Mouse (Mus musculus) midbrain, embryonic 11.5 days (tissue): ENCODE measurements around the gene Hmgb1. TPM values are rescaled to one million over a fixed set of nuclear protein-coding genes. Genes with fewer than 3 reads are reported as not detected.

ENCODE experiments used
- ATAC-seq: fragments of 200-750 bp; cut with Nextera tagmentation; 2 replicates; pipeline ENCODE4 v1.8.0; 2017; ENCODE audit warnings: moderate TSS enrichment, moderate library complexity; ENCODE audit not compliant: low FRiP score
- DNase-seq: peaks from one replicate; pipeline ENCODE4 v3.0.0; 2015; ENCODE audit warnings: low spot score; ENCODE audit errors: missing footprints
- H3K27ac ChIP-seq: fragments of 300-500 bp; sonication (generic); 2 replicates; pipeline ENCODE4 v1.5.1; 2014; ENCODE audit warnings: low read depth, low read length
- H3K27me3 ChIP-seq: fragments of 300-500 bp; sonication (generic); 2 replicates; pipeline ENCODE4 v1.6.1; 2014; ENCODE audit warnings: mild to moderate bottlenecking, low read length, moderate library complexity, mixed read lengths; ENCODE audit not compliant: control insufficient read depth, insufficient read depth
- H3K36me3 ChIP-seq: fragments of 300-500 bp; sonication (generic); 2 replicates; pipeline ENCODE4 v1.6.1; 2014; ENCODE audit warnings: mild to moderate bottlenecking, low read length, moderate library complexity, mixed read lengths; ENCODE audit not compliant: control insufficient read depth, insufficient read depth
- H3K4me1 ChIP-seq: fragments of 300-500 bp; sonication (generic); 2 replicates; pipeline ENCODE4 v1.6.1; 2014; ENCODE audit warnings: low read length; ENCODE audit not compliant: control insufficient read depth, insufficient read depth
- H3K4me2 ChIP-seq: fragments of 300-500 bp; sonication (generic); 2 replicates; pipeline ENCODE4 v1.6.1; 2014; ENCODE audit warnings: mild to moderate bottlenecking, moderate library complexity
- H3K4me3 ChIP-seq: fragments of 300-500 bp; sonication (generic); 2 replicates; pipeline ENCODE4 v1.5.1; 2014; ENCODE audit warnings: low read depth, low read length
- H3K9ac ChIP-seq: fragments of 300-500 bp; sonication (generic); 2 replicates; pipeline ENCODE4 v1.6.1; 2014; ENCODE audit warnings: low read length
- H3K9me3 ChIP-seq: fragments of 300-500 bp; sonication (generic); 2 replicates; pipeline ENCODE4 v1.6.1; 2016; ENCODE audit warnings: low read length; ENCODE audit not compliant: control insufficient read depth
- WGBS: fragments of 180-500 bp; shearing (Covaris S2); extraction: QIAGEN DNeasy Blood & Tissue Kit; methylation state at CpG from one replicate; pipeline ENCODE4 v1.1.7; 2014; 5-methylcytosine and 5-hydroxymethylcytosine counted together
- polyA plus RNA-seq: library from polyadenylated mRNA; unstranded; fragments of >200 nt; fragmentation: Nextera tagmentation; extraction: Ambion mirVana; gene quantifications from 2 replicates; pipeline ENCODE4 v1.2.1, GENCODE M21; 2014

Gene Hmgb1
- 1,896 and 1,979 TPM in 2 replicates for polyA plus RNA-seq

- Histone ChIP-seq H3K9me3 (no peaks in the 10 kb centered on the region), H3K27ac (peak within 1 kb of the TSS; percentile 95), H3K9ac (peak within 1 kb of the TSS; percentile 88), H3K27me3 (no peaks in the 10 kb centered on the region), H3K4me2 (peak within 1 kb of the TSS; percentile 70), H3K36me3 (peaks cover 4% of the 10 kb centered on the region), H3K4me3 (peak within 1 kb of the TSS; percentile 68), H3K4me1 (peaks cover 9% of the 10 kb centered on the region; the same call in 1 of the 2 replicates)
- ATAC-seq (peak; percentile 97), DNase-seq (peak; percentile 100)
- under 1% methylated on average over 54 of the region's 59 CpGs for WGBS
Observed at GRCm38 (mm10) chr5:149184104-149184843, at the start of gene Hmgb1, which contains the start of gene Uspl1. Hmgb1 (minus strand) TSS chr5:149184489. Uspl1 (plus strand) TSS chr5:149184350.

DNA sequence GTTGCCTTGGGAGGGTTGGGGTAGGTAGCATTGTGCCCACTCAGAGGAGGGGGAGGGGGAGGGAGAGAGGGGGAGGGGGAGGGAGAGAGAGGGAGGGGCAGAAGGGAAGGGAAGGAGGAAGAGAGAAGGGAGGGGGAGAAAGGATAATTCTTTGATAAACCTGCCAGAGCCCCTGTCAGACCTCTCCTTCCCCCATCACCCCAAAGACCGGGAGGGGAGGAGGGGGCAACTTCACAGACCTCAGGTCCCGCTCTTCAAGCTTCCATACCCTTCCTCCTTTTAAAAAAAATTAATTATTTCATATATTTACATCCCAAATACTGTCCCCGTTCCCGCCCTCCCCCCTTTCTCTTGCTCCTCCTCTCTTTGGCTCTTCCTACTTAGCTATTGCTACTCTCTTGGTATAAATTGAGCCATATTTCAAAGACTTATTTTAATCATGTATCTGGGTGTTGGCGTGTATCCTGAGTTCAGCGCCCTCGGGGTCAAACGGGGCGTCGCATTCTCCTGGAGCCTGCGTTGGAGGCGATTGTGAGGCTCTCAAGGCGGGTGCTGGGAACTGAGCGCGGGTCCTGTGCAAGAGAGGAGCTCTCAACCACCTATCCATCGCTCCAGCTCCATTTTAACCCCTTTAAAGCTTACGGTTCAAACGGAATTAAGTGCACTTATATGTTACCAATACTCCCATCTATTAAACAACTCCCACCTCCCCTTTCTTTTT lies 45.5 kb upstream of the Hmgb1 start:
- Histone ChIP-seq H3K9me3 (no peaks in the 10 kb centered on the region), H3K4me2 (peak overlapping the region; percentile 42), H3K27ac (peak overlapping the region; percentile 74), H3K4me1 (peaks cover 4% of the 10 kb centered on the region; the same call in 1 of the 2 replicates), H3K27me3 (no peaks in the 10 kb centered on the region), H3K9ac (peak overlapping the region; percentile 68), H3K4me3 (peak overlapping the region; percentile 43), H3K36me3 (no peaks in the 10 kb centered on the region)
- DNase-seq (no peak), ATAC-seq (no peak; the same call in 1 of the 2 replicates)
- 80% methylated on average over 18 of the region's 18 CpGs for WGBS

DNA sequence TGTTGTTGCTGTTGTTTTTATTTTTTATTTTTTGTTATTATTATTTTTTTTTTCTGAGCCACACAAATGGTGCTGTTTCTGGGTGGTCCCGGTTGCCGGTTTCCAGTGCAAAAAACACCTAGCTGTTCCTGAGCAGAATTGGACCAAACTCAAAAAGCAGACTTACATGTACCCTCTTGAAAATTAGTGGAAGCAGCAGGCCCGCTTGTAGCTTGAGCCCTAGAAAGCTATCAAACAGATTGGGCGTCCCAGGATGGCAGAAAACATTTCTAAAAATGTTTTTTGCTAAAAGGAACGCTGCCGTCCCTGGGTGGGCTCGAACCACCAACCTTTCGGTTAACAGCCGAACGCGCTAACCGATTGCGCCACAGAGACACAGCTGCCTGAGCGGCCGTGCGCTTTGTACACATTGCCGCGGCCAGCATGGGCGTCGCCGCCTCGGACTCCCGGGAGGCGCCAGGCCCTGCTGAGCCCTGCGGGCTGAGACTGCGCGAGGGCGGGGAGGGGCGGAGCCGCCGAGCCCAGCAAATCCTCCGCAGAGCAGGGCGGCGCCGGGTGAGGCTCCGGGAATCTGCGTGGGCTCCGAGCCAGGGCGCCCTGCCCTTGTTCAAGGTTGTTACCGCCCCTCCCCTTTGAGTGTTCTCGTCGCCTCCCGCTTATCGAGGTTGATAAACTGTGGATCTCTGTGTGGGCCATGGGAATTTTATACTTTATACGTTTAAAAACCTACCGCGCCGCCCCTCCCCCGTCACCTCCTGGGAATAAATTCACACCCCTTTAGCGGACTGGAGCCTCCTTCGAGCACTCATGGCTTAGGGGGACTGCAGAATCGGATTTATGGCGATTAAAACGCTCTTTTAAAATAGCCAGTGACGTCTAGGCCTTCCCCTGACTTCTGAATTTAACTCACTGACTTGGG lies 44.7 kb upstream of the Hmgb1 start:
- Histone ChIP-seq H3K36me3 (no peaks in the 10 kb centered on the region), H3K4me2 (peak overlapping the region; percentile 42), H3K27ac (peak overlapping the region; percentile 74), H3K9me3 (no peaks in the 10 kb centered on the region), H3K27me3 (no peaks in the 10 kb centered on the region), H3K4me3 (peak overlapping the region; percentile 43), H3K9ac (peak overlapping the region; percentile 68), H3K4me1 (peaks cover 11% of the 10 kb centered on the region)
- WGBS = 3% methylated on average over 55 of the region's 55 CpGs
- DNase-seq = peak; percentile 100
- ATAC-seq = peak; percentile 99

GRCm38 (mm10) chr5:149224666-149225065 lies 40.4 kb upstream of the Hmgb1 start:
- DNase-seq (peak; percentile 85), ATAC-seq (no peak)
- Histone ChIP-seq H3K27ac (no peak overlapping the region), H3K9ac (no peak overlapping the region), H3K36me3 (no peaks in the 10 kb centered on the region), H3K4me2 (0 out of 2 replicates have a peak overlapping the region, but pooled peaks have one; percentile 13), H3K4me1 (peaks cover 11% of the 10 kb centered on the region), H3K9me3 (no peaks in the 10 kb centered on the region), H3K4me3 (no peak overlapping the region), H3K27me3 (no peaks in the 10 kb centered on the region)
- WGBS = 14% methylated on average over 7 of the region's 7 CpGs

DNA sequence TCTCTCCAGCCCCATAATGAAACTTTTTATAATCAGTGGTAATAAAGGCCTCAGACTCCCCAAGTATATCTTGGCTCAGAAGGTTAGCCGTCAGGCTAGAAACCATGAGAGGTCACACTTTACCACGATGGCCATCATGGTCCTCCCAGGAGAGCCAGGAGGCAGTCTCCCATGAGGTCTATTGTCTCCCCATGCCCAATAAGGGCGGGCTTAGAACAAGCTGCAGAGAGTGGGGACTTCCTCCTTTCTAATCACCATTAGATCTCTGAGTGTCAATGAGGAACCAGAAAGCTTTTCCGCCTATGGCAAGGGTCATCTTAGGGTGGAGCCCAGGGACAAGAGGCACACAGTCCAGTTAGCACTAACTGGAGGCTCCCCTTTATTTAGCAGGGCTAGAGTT lies 37.1 kb upstream of the Hmgb1 start:
- 88% methylated on average over 4 of the region's 4 CpGs for WGBS
- H3K4me2 ChIP-seq = no peak overlapping the region

GRCm38 (mm10) chr5:149219493-149219892 lies 35.2 kb upstream of the Hmgb1 start:
- WGBS = 85% methylated on average over 3 of the region's 3 CpGs
- Histone ChIP-seq H3K36me3 (peaks cover 7% of the 10 kb centered on the region), H3K4me2 (no peak overlapping the region), H3K9ac (no peak overlapping the region), H3K9me3 (no peaks in the 10 kb centered on the region), H3K27me3 (no peaks in the 10 kb centered on the region), H3K4me1 (peaks cover 5% of the 10 kb centered on the region), H3K27ac (no peak overlapping the region), H3K4me3 (no peak overlapping the region)
- ATAC-seq (no peak), DNase-seq (peak; percentile 31)

More for the DNA sequence above, 37.1 kb upstream of the Hmgb1 start:
- Histone ChIP-seq H3K27me3 (no peaks in the 10 kb centered on the region), H3K27ac (no peak overlapping the region), H3K36me3 (no peaks in the 10 kb centered on the region), H3K4me3 (no peak overlapping the region), H3K4me1 (peaks cover 11% of the 10 kb centered on the region), H3K9ac (no peak overlapping the region), H3K9me3 (no peaks in the 10 kb centered on the region)
- ATAC-seq (no peak), DNase-seq (peak; percentile 75)

GRCm38 (mm10) chr5:149217524-149218357 lies 33.5 kb upstream of the Hmgb1 start:
- H3K4me1 ChIP-seq = no peaks in the 10 kb centered on the region
- peaks cover 19% of the 10 kb centered on the region for H3K36me3 ChIP-seq
- H3K9ac ChIP-seq = no peak overlapping the region
- no peak overlapping the region for H3K4me2 ChIP-seq
- H3K4me3 ChIP-seq = no peak overlapping the region
- 85% methylated on average over 6 of the region's 6 CpGs for WGBS
- no peak overlapping the region for H3K27ac ChIP-seq
- DNase-seq (peak; percentile 75), ATAC-seq (no peak)
- no peaks in the 10 kb centered on the region for H3K27me3 ChIP-seq
- H3K9me3 ChIP-seq = no peaks in the 10 kb centered on the region

DNA sequence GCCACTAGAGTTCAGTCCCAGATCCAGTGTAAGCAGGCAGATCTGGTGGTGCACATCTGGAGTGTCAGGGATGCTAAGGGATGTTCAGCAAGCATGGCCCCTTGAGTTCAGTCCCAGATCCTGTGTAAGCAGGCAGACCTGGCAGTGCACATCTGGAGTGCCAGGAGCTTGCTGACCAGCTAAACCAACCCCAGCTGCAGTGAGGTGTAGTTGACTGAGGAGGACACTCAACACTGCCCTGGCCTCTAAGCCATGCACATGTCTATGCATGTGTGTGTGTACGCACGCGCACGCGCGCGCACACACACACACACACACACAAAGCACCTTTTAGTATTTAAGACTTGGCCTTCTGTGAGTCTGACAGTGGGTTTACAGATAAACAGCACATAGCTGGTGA lies 31.3 kb upstream of the Hmgb1 start:
- WGBS = 97% methylated on average over 7 of the region's 7 CpGs

More for the DNA sequence above, 31.3 kb upstream of the Hmgb1 start:
- Histone ChIP-seq H3K36me3 (peaks cover 20% of the 10 kb centered on the region), H3K4me1 (peaks cover under 1% of the 10 kb centered on the region; the same call in 1 of the 2 replicates), H3K9me3 (no peaks in the 10 kb centered on the region), H3K27me3 (no peaks in the 10 kb centered on the region), H3K9ac (no peak overlapping the region), H3K27ac (no peak overlapping the region), H3K4me2 (no peak overlapping the region), H3K4me3 (no peak overlapping the region)
- peak; percentile 66 for DNase-seq
- no peak for ATAC-seq
